Mouse (Mus musculus): ENCODE measurements at regions not wholly inside any gene's neighbourhood (a gene's known extent, or its start where the extent isn't known, plus 50 kb on each side); places are given as distances from the start of the nearest gene placed in this dataset.

GRCm38 (mm10) chr16:42719915-42720314 is 155.8 kb upstream of the Zbtb20 start:
- TF ChIP-seq POLR2A (IDR thresholded peaks at IDR 0.05; ENCODE audit: insufficient read depth, low read length), result no peak
- TF ChIP-seq CTCF (IDR thresholded peaks at IDR 0.05; ENCODE audit: low read depth, low read length), result no peak
- TF ChIP-seq EP300 (IDR thresholded peaks at IDR 0.05; ENCODE audit: insufficient read depth, low read depth, low read length), result no peak
